In the genomic region with DNA sequence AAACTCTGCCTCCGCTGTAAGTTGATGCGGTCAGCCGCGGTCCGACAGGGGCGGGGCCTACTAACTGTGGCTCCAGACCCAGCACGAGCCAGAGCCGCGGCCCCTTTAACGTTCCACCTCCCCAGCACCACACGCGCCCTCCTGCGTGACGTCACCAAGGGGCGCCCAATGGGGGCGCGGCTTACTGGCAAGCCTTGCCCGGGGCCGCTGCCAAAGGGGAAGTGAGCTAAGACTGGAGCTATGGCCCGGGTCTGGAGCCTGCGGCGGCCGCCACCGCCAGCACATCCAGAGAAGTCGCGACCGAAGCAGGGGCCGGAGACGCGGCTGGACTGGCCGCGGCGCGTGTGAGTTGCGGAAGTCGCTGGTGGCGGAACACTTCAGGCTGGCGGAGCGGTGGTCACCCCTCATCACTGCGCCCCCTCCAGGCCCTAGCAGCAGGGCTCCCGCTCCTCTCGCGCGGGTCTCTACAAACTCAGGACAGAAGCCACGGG, we compare ENCODE assay signal across 8 mouse cellular contexts. TPM values are rescaled to one million over a fixed set of nuclear protein-coding genes. Genes with fewer than 3 reads are reported as not detected.
DNase-seq lines count a peak whose midpoint lies in the region; ATAC-seq lines count a peak whose summit lies in the region.

A gene (plus strand): TSS at position 194 of the 491 bp plus-strand sequence.

- H3K4me1 ChIP-seq in brown adipose tissue, adult 24 weeks (ENCODE audit: control insufficient read depth, insufficient read depth, insufficient read length, low read length) = peaks cover 14% of the 10 kb centered on the region
- peaks cover 24% of the 10 kb centered on the region for H3K4me1 ChIP-seq in heart, embryonic 13.5 days
- peaks cover 43% of the 10 kb centered on the region for H3K4me1 ChIP-seq in liver, embryonic 12.5 days
- H3K4me1 ChIP-seq in stomach, embryonic 15.5 days = peaks cover 14% of the 10 kb centered on the region

- peak within 1 kb of the TSS; percentile 83 for H3K4me3 ChIP-seq in brown adipose tissue, adult 24 weeks (ENCODE audit: insufficient read depth, low read depth, low read length)
- H3K4me3 ChIP-seq in heart, embryonic 13.5 days = peak within 1 kb of the TSS; percentile 76
- H3K4me3 ChIP-seq in liver, embryonic 12.5 days = peak within 1 kb of the TSS; percentile 76
- H3K4me3 ChIP-seq in stomach, embryonic 15.5 days (replicated peaks) = peak within 1 kb of the TSS; percentile 65

- H3K36me3 ChIP-seq in heart, embryonic 13.5 days = peaks cover 26% of the 10 kb centered on the region
- peaks cover 27% of the 10 kb centered on the region for H3K36me3 ChIP-seq in liver, embryonic 12.5 days
- no peaks in the 10 kb centered on the region for H3K36me3 ChIP-seq in stomach, embryonic 15.5 days

- peak; percentile 94 for DNase-seq in CD4-positive, CD25-positive, alpha-beta regulatory T cell, adult 2 months (ENCODE audit: low read depth, low spot score)
- peak; percentile 19 for DNase-seq in fat pad, adult 2 months (ENCODE audit: extremely low read depth, low read depth, low spot score)
- peak; percentile 99 for DNase-seq in kidney, postnatal 10 days
- DNase-seq in natural killer cell, adult 2 months (ENCODE audit: low spot score in 2 of 2) = peak; percentile 97 to 98

- peak within 1 kb of the TSS; percentile 92 for H3K9ac ChIP-seq in heart, embryonic 13.5 days
- peak within 1 kb of the TSS; percentile 84 for H3K9ac ChIP-seq in liver, embryonic 12.5 days
- peak within 1 kb of the TSS; percentile 57; the same call in 1 of the 2 replicates for H3K9ac ChIP-seq in stomach, embryonic 15.5 days

- peak within 1 kb of the TSS; percentile 87 for H3K4me2 ChIP-seq in heart, embryonic 13.5 days
- peak within 1 kb of the TSS; percentile 95 for H3K4me2 ChIP-seq in liver, embryonic 12.5 days
- peak within 1 kb of the TSS; percentile 59 for H3K4me2 ChIP-seq in stomach, embryonic 15.5 days

- no peaks in the 10 kb centered on the region for H3K9me3 ChIP-seq in heart, embryonic 13.5 days
- no peaks in the 10 kb centered on the region for H3K9me3 ChIP-seq in liver, embryonic 12.5 days (replicated peaks)
- no peaks in the 10 kb centered on the region for H3K9me3 ChIP-seq in stomach, embryonic 15.5 days

- H3K27ac ChIP-seq in brown adipose tissue, adult 24 weeks (replicated peaks; ENCODE audit: low read depth, low read length) = peak within 1 kb of the TSS; percentile 62
- peak within 1 kb of the TSS; percentile 91 for H3K27ac ChIP-seq in heart, embryonic 13.5 days (replicated peaks)
- peak within 1 kb of the TSS; percentile 79 for H3K27ac ChIP-seq in liver, embryonic 12.5 days
- peak within 1 kb of the TSS; percentile 81 for H3K27ac ChIP-seq in stomach, embryonic 15.5 days

- WGBS in heart, embryonic 13.5 days = 0% methylated on average over 45 of the region's 45 CpGs
- WGBS in liver, embryonic 12.5 days (ENCODE audit: insufficient replicate concordance) = under 1% methylated on average over 33 of the region's 45 CpGs
- under 1% methylated on average over 45 of the region's 45 CpGs for WGBS in stomach, embryonic 15.5 days

- peak; percentile 100 for ATAC-seq in heart, embryonic 13.5 days (ENCODE audit: extremely low read depth, insufficient number of reproducible peaks, low FRiP score, low TSS enrichment)
- ATAC-seq in liver, embryonic 12.5 days = peak; percentile 100
- ATAC-seq in stomach, embryonic 15.5 days (ENCODE audit: insufficient read depth, low FRiP score, low read depth) = peak; percentile 99

- H3K27me3 ChIP-seq in heart, embryonic 13.5 days (replicated peaks) = peaks cover 13% of the 10 kb centered on the region
- no peaks in the 10 kb centered on the region for H3K27me3 ChIP-seq in liver, embryonic 12.5 days (replicated peaks)
- H3K27me3 ChIP-seq in stomach, embryonic 15.5 days (replicated peaks) = no peaks in the 10 kb centered on the region

RNA-seq across cellular contexts. Expression of the gene that starts here (rescaled TPM):
- 17.3 and 26.7 TPM in 2 replicates for polyA plus RNA-seq in brown adipose tissue, adult 24 weeks (2012; ENCODE audit: insufficient read depth, insufficient read length, missing spikeins)
- polyA plus RNA-seq in heart, embryonic 13.5 days (2015; fragmentation: Nextera tagmentation; extraction: Ambion mirVana) = 23.6 and 25.5 TPM in 2 replicates
- polyA plus RNA-seq in liver, embryonic 12.5 days (2016; fragmentation: Nextera tagmentation; extraction: Ambion mirVana) = 18.8 and 21.4 TPM in 2 replicates
- 30.4 and 34.4 TPM in 2 replicates for polyA plus RNA-seq in stomach, embryonic 15.5 days (2015; fragmentation: Nextera tagmentation; extraction: Ambion mirVana)

Comparison
In these comparisons a context has a peak if more than half of its experiments do, and no peak if none do; other contexts are left out.
1. Peak in every context shown above with its lines: DNase-seq, ATAC-seq, H3K4me3 ChIP-seq and H3K27ac ChIP-seq.
2. DNase-seq: peak in every context shown above with its lines; median percentile 99 in kidney, postnatal 10 days; 98 in natural killer cell, adult 2 months; 94 in CD4-positive, CD25-positive, alpha-beta regulatory T cell, adult 2 months; 19 in fat pad, adult 2 months.